Mouse (Mus musculus) left cerebral cortex, postnatal 10 days (tissue): Measurements from ENCODE around the gene Cd101. TPM values are rescaled to one million over a fixed set of nuclear protein-coding genes. Genes with fewer than 3 reads are reported as not detected.

ENCODE experiments used
- DNase-seq, 2 experiments: peaks; one replicate each; pipeline ENCODE4 v3.0.0; 2021 to 2022; ENCODE audit warnings: low spot score in 2 of 2, mixed read lengths in 1 of 2; ENCODE audit errors: extremely low spot score in 1 of 2
- intact Hi-C: fragments of 180-260 bp; cut with DNase I; formaldehyde crosslinking; loops from one replicate; pipeline ENCODE4 v1.15.1; 2025
- total RNA-seq, 2 experiments: library from RNA; stranded (reverse); gene quantifications; 2 replicates each; pipeline ENCODE4 v1.2.3; 2021

Cd101 gene
- total RNA-seq, 2 experiments from 2014 or later = 0.10 to 0.30 TPM

DNA sequence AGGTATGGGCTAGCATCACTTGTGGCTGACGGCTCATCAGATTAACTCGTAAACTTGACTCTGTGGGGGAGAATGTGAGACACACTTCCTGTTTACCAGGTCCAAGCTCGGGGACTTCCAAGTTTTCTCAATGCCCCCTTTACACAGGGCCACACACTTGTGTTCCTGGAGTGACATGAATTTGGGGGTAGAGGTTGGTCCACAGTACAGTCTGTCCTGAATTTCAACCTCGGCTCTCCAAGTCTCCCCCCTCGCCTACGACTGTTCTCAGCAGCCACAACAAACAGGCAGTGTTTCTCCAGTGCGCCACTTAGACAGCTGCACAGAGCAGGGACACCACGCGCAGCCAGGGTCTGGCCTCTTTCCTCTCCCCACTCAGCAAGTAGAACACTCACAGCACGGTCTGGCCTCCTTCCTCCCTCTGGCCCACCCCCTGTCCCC, 17.2 kb downstream of the Cd101 start:
- intact Hi-C loops = no loop called here
- peak in 1 of 2 experiments; percentile 68 for DNase-seq

DNA sequence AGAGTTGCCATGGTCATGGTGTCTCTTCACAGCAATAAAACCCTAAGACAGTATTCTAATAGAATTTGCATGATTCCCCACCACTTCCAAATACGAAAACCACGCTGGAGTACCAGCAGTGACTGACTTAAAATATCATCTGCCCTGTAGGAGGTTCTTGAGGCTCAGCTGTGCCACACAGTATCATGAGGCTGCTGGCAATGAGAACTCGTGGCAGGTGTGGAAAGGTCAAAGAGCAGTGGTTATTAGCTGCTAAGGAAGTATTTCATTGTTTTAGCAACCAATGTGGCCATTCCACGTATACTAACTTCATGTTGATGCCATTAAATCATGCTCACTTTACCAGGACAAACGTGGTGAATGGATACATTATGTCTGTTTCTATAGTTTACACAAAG, 18.2 kb downstream of the Cd101 start:
- DNase-seq = no peak
- intact Hi-C loops = no loop called here

GRCm38 (mm10) chr3:101010589-101011202, 18.7 kb downstream of the Cd101 start:
- no peak for DNase-seq
- intact Hi-C loops = no loop called here

DNA sequence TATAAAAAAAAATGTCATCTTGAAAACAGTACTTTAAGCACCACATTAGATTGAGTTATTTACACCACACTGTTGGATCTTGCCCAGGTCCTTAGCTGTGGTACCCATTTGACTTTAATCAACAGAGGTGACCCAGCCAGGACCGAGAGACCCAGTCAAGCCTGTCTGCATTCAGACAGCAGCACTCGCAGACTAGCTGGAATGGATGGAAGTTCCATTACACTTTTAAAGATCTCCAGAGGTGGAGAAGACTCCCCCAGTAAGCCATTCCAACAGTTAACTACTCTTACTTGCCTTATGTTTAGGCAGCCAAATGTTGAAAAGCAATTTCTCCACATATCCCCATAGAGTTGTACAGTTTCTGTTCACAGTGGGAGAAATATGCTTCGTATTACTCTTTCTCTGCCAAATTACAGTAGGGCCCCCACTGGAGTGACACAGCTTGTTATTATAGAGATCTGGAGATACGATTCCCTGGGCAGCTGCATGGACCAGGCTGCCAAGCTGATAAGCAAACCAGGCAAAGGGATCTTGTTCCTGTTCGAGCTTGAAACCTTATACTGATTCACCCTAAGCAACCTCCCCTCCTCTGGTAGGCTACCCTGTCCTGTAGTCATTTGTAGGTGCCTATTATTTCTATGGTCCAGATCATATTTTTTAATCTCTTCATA, 22.1 kb downstream of the Cd101 start:
- DNase-seq = no peak
- intact Hi-C loops = no loop called here

- DNase-seq = no peak
- intact Hi-C loops = no loop called here
Measured at GRCm38 (mm10) chr3:101005392-101005791, 24.0 kb downstream of the Cd101 start.

DNA sequence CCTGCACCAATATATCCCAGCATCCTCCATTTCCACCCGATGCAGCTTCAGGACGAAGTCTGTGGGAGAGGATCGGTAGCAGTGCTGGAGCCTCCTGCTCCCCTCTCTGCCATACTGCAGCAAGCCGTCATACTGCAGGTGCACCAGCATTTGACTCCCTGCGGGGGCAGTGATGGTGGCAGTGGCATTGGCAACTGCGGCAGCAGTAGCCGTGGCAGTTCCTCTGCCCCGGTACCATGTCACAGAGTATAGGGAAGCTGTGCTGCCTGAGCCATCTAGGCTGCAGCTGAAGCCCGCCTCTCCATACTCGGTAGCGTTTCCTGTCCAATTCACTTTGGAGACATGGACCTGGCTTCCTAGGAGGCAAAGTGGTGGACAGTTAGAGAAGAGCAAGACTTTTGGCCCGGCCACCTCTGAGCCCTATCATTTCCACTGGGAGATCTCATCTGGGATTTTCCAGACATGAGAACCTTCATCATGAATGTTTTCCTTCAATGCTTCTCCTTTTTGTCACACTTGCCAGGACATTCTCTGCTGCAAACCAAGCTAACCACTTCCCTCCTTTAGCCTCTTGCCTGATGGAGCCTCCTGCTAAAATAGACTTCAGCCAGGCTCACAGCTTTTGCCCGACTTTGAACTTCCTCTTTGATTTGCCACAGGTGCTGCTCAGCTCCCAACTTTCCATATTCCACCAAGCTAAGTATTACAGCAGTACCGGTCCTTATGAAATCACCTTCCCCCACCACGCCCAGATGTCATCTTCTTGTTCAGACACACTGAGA, 25.6 kb downstream of the Cd101 start:
- intact Hi-C loops = no loop called here
- DNase-seq = no peak

- DNase-seq = no peak
- intact Hi-C loops = no loop called here
Measured at GRCm38 (mm10) chr3:100999732-101000131, 29.6 kb downstream of the Cd101 start.

GRCm38 (mm10) chr3:100998904-100999340, 30.4 kb downstream of the Cd101 start:
- DNase-seq = peak; percentile 49 to 71
- intact Hi-C loops = no loop called here

DNA sequence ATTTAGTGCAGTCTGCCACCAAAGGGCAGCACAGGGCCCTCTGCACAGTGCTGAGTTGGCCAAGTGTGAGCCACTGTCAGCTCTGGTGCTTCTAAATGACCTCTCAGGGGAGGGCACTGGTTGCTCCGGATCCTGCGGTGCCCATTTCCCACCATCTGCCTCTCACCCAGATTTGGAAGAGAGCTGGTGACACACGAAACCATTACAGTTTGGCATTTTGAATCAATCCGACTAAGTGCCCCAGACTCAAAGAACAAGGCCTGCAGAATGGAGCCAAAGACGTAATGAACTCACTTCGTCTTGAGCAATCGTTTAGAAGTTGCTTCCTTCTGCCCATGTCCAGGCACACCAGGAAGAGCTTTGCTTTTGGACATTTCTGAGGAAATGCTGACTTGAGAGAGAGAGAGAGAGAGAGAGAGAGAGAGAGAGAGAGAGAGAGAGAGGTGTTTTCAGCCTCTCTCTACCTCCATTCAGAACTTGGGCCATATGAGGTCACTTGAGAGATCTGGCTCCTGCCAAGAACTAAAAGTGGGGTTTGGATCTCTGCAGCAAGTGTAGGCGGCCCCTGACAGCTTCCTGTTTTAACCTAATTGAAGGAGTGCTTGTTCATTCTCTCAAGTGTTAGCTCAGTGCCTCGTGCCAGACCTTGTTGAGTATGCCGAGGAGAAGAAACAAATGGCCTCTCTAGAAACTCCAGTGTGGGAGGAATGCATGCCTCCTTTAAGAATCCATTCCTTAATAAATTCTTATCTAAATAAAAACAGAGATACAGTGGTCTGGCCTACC, 31.4 kb downstream of the Cd101 start:
- intact Hi-C loops = no loop called here
- DNase-seq = no peak

GRCm38 (mm10) chr3:100994252-100994651, 35.1 kb downstream of the Cd101 start:
- intact Hi-C loops = no loop called here
- DNase-seq = no peak

GRCm38 (mm10) chr3:100993718-100994117, 35.6 kb downstream of the Cd101 start:
- DNase-seq = peak in 1 of 2 experiments; percentile 34
- intact Hi-C loops = no loop called here

DNA sequence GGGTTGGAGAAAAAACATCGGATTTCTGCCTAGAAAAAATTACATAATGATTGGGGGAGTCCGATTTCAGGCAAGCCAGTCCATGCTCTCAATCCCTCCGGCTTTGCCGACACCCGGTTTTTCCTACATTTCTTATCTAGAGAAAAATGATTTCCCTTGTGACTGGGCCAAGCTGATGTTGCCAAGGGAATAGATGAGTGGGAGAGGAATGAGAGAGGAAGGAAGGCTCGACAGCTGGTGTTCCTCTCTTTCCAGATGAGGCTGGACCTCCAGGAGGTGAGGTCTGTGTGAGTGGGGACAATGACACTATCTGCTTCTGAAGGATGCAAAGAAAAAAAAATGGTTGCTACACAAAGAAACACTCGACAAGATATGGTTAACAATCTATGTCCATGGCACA, 36.2 kb downstream of the Cd101 start:
- no peak for DNase-seq
- intact Hi-C loops = no loop called here

DNA sequence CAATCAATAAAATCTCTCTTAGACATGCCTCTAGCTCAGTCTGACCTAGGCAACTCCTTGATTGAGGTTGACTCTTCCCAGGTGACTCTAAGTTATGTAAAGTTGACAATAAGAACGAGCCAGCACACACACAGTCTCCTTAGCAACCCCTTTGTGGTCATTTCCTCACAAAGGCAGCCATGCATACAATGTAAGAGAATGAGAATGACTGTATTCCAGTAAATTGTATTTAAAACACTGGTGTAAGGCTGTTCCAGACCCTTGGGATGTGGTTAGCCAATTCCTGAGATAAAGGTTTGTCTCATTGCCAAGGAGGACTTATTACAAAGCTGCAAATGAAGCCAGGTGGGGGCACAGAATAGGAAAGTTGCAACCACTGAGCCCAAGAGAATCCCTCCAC, 39.1 kb downstream of the Cd101 start:
- no peak for DNase-seq
- intact Hi-C loops = no loop called here

GRCm38 (mm10) chr3:100989417-100989816, 39.9 kb downstream of the Cd101 start:
- intact Hi-C loops = no loop called here
- no peak for DNase-seq

DNA sequence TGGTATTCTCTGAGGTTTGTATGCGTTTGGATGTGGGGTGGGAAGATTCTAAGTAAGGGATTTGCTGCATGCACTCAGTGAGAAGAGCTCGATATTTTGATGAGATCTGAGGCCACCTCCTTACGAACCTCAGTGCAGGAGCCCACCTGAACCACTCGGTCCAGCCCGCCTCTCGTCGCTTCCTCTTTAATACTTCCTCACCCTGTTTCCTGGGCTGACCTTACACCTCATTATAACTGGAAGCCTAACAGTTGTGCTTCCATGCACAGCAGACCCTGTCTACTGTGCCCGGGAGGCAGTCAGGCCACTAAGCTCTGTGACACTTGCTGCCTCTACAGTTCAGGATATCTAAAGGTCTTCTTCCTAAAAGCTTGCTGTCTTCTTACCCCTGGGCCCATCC, 50.1 kb downstream of the Cd101 start:
- intact Hi-C loops = loop anchor here (10.0 kb wide), 1 partner anchor 836 kb away; no protein-coding TSS in a partner anchor
- DNase-seq = no peak

- intact Hi-C loops = loop anchor here (1.0 to 10.0 kb wide), 4 partner anchors 189 to 841 kb away; no protein-coding TSS in a partner anchor
- DNase-seq = peak in 1 of 2 experiments; percentile 64
Measured at GRCm38 (mm10) chr3:100973906-100974305, 55.5 kb downstream of the Cd101 start.

GRCm38 (mm10) chr3:100969176-100969917, 60.0 kb downstream of the Cd101 start, which contains the start of gene Ttf2:
TSS of gene Ttf2 (minus strand) at chr3:100969663.
- DNase-seq = peak; percentile 88 to 94
- intact Hi-C loops = loop anchor here (10.0 kb wide), 1 partner anchor 205 kb away; no protein-coding TSS in a partner anchor
